Mouse (Mus musculus) midbrain, embryonic 15.5 days (tissue): ENCODE data around the gene Zbtb37. TPM values are rescaled to one million over a fixed set of nuclear protein-coding genes. Genes with fewer than 3 reads are reported as not detected.

ENCODE experiments used
- ATAC-seq: fragments of 200-750 bp; cut with Nextera tagmentation; replicated peaks from 2 replicates; pipeline ENCODE4 v1.8.0; 2017; ENCODE audit warnings: moderate TSS enrichment
- H3K27ac ChIP-seq: fragments of 300-500 bp; sonication (generic); 2 replicates; pipeline ENCODE4 v1.5.1; 2015; ENCODE audit warnings: mild to moderate bottlenecking, inconsistent platforms
- H3K27me3 ChIP-seq: fragments of 300-500 bp; sonication (generic); replicated peaks from 2 replicates; pipeline ENCODE4 v1.6.1; 2015; ENCODE audit warnings: inconsistent platforms
- H3K36me3 ChIP-seq: fragments of 300-500 bp; sonication (generic); replicated peaks from 2 replicates; pipeline ENCODE4 v1.6.1; 2015; ENCODE audit warnings: inconsistent platforms
- H3K4me1 ChIP-seq: fragments of 300-500 bp; sonication (generic); 2 replicates; pipeline ENCODE4 v1.6.1; 2015; ENCODE audit warnings: inconsistent platforms
- H3K4me2 ChIP-seq: fragments of 300-500 bp; sonication (generic); 2 replicates; pipeline ENCODE4 v1.6.1; 2015; ENCODE audit warnings: inconsistent platforms, mild to moderate bottlenecking, moderate library complexity
- H3K4me3 ChIP-seq: fragments of 300-500 bp; sonication (generic); 2 replicates; pipeline ENCODE4 v1.5.1; 2015; ENCODE audit warnings: mild to moderate bottlenecking, inconsistent platforms
- H3K9ac ChIP-seq: fragments of 300-500 bp; sonication (generic); 2 replicates; pipeline ENCODE4 v1.6.1; 2015; ENCODE audit warnings: mild to moderate bottlenecking, inconsistent platforms
- H3K9me3 ChIP-seq: fragments of 300-500 bp; sonication (generic); 2 replicates; pipeline ENCODE4 v1.6.1; 2016; ENCODE audit warnings: inconsistent platforms
- WGBS: fragments of 180-500 bp; shearing (Covaris S2); methylation state at CpG from one replicate; pipeline ENCODE4 v1.1.7; 2015; ENCODE audit warnings: mixed read lengths; 5-methylcytosine and 5-hydroxymethylcytosine counted together
- polyA plus RNA-seq: library from polyadenylated mRNA; unstranded; fragments of >200 nt; fragmentation: Nextera tagmentation; extraction: Ambion mirVana; gene quantifications from 2 replicates; pipeline ENCODE4 v1.2.1, GENCODE M21; 2015

Gene Zbtb37
- polyA plus RNA-seq, 1 experiment from 2014 or later: 14.1 TPM

DNA sequence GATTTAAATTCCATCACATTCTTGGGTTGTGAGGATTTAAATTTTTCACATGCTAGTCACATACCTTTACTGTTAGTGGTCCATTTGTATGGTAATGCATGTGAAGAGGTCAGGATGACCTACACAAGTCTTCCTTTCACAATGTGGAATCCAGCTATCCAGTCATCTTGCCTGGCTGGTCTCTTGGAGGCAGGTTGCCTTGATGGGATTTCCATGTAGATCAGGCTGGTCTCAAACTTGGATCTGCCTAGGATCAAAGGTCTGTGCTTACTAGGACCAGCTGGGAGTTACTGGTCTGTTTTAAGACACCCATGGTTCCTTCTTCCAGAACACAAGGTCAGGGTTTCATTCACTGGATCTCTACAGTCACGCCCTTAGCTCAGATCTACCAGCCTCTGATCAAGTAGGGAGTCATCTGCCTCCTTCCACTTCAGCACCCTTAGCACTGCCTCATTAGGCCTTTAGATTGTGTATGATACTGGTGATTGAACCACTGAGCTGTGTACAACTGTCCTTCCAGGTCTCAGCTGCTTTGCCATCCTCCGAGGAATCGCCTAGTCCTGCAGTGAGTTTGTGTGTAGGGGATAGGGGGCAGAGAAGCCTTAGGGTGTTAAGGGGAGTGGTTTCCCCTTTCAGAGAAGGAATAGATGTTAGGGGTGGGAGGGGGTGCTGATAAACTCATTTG is 5.2 kb upstream of the Zbtb37 start:
- Histone ChIP-seq H3K36me3 (peaks cover 23% of the 10 kb centered on the region; the same call in 1 of the 2 replicates), H3K9ac (no peak overlapping the region), H3K27ac (peak overlapping the region; percentile 35), H3K27me3 (no peaks in the 10 kb centered on the region), H3K4me2 (no peak overlapping the region), H3K9me3 (no peaks in the 10 kb centered on the region), H3K4me1 (peaks cover 28% of the 10 kb centered on the region), H3K4me3 (no peak overlapping the region)
- WGBS: 12% methylated on average over 3 of the region's 3 CpGs
- 0 out of 2 replicates have a peak, but pooled peaks have one; percentile 9 for ATAC-seq

DNA sequence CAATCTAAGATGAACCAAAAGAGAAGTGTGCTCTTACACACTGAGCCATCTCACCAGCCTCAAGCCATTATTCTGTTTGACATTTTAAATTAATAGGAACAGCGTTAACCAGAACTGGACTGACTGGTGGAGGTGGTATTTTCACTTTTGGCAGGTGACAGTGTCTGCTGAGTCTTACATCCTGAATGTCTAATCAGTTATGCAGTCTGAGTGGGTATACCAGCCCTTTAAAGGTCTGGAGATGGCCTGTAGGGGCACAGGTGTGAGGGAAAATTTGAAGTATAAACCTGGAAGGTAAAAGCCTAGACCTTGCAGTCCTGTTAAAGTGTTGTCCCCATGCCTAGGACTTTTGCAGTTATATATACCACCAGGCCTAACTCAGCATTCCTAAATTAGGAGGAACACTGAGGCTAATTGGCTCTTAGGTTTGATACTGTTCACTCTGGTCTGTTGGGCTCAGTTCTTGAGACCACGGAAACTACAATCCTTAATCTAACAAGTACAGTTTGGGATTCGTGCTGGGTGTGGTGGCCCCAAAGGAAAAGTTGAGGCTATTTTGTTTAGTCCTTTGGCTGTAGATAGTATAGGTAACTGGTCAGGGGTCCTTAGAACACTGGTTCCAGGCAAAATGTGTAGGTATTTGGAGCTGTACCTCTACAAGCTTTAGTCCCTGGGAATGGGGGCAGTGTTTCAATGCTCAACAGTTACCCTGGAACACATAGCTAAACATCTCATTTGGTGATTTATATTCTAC is 4.5 kb upstream of the Zbtb37 start:
- Histone ChIP-seq H3K9ac (no peak overlapping the region), H3K27ac (peak overlapping the region; percentile 27)
- WGBS: 9% methylated on average over 3 of the region's 3 CpGs

GRCm38 (mm10) chr1:161038004-161038403 is 3.4 kb upstream of the Zbtb37 start:
- H3K36me3 ChIP-seq: peaks cover 19% of the 10 kb centered on the region; the same call in 1 of the 2 replicates
- 34% methylated on average over 3 of the region's 3 CpGs for WGBS
- no peak for ATAC-seq
- H3K4me2 ChIP-seq: peak overlapping the region; percentile 75; the same call in 1 of the 2 replicates
- no peak overlapping the region for H3K27ac ChIP-seq
- no peak overlapping the region for H3K4me3 ChIP-seq
- no peaks in the 10 kb centered on the region for H3K27me3 ChIP-seq
- H3K4me1 ChIP-seq: peaks cover 38% of the 10 kb centered on the region
- no peaks in the 10 kb centered on the region for H3K9me3 ChIP-seq
- H3K9ac ChIP-seq: peak overlapping the region; percentile 32; the same call in 1 of the 2 replicates

More for the DNA sequence above, 4.5 kb upstream of the Zbtb37 start:
- Histone ChIP-seq H3K4me1 (peaks cover 28% of the 10 kb centered on the region), H3K36me3 (peaks cover 22% of the 10 kb centered on the region; the same call in 1 of the 2 replicates), H3K4me2 (no peak overlapping the region), H3K9me3 (no peaks in the 10 kb centered on the region), H3K4me3 (no peak overlapping the region), H3K27me3 (no peaks in the 10 kb centered on the region)
- no peak for ATAC-seq

DNA sequence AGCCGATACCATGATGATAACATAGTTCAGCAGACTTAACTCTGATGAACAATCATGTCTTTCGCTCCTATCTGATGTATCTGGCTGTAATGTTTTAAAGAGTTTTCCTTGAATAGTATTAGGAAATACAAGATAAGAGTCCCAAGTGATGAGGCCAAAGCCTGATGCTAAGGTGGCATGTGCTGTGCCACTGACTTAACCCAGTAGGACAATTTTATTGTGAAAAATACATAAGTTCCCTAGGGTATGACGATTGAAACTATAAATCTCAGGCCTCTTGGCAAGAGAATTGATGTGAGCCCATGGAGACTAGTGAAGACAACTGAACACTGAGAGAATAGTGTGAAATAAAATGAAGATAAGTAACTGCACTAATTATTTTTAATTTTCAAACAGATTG is 3.0 kb upstream of the Zbtb37 start:
- no peaks in the 10 kb centered on the region for H3K27me3 ChIP-seq
- no peak for ATAC-seq
- H3K4me3 ChIP-seq: peak overlapping the region; percentile 22
- peaks cover 19% of the 10 kb centered on the region; the same call in 1 of the 2 replicates for H3K36me3 ChIP-seq
- H3K27ac ChIP-seq: no peak overlapping the region
- no peaks in the 10 kb centered on the region for H3K9me3 ChIP-seq
- H3K9ac ChIP-seq: peak overlapping the region; percentile 32; the same call in 1 of the 2 replicates
- peak overlapping the region; percentile 75 for H3K4me2 ChIP-seq
- 24% methylated on average over 3 of the region's 3 CpGs for WGBS
- peaks cover 42% of the 10 kb centered on the region for H3K4me1 ChIP-seq

- peaks cover 19% of the 10 kb centered on the region; the same call in 1 of the 2 replicates for H3K36me3 ChIP-seq
- no peaks in the 10 kb centered on the region for H3K27me3 ChIP-seq
- H3K4me2 ChIP-seq: peak overlapping the region; percentile 75
- peaks cover 44% of the 10 kb centered on the region for H3K4me1 ChIP-seq
- peak overlapping the region; percentile 84 for H3K9ac ChIP-seq
- ATAC-seq: no peak
- H3K27ac ChIP-seq: peak overlapping the region; percentile 91
- WGBS: 0% methylated on average over 1 of the region's 1 CpGs
- H3K4me3 ChIP-seq: peak overlapping the region; percentile 95
- H3K9me3 ChIP-seq: no peaks in the 10 kb centered on the region
These were observed 2.4 kb upstream of the Zbtb37 start for GRCm38 (mm10) chr1:161037026-161037425.

DNA sequence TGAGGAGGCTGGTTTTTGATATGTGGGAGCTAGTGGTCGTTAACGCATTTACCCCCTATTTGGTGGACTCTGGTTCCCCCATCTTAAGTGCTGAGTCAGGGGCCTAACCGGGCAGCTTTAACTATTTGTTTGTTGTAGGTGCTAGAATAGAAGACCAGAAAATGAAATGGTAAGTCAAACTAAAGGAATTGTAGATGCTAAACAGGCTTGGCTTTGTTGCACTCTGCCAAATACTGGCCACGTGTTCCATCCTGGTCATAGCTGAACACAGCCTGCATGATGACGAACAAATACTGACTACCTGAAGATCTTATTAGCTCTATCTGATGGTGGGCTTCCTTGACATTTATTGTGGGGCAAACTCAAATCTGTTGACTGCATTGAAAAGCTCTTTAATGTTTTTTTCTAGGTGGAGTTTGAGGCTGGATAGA is 1.8 kb upstream of the Zbtb37 start:
- Histone ChIP-seq H3K4me3 (peak overlapping the region; percentile 95), H3K27me3 (no peaks in the 10 kb centered on the region), H3K4me1 (peaks cover 44% of the 10 kb centered on the region), H3K36me3 (peaks cover 23% of the 10 kb centered on the region; the same call in 1 of the 2 replicates), H3K9me3 (no peaks in the 10 kb centered on the region), H3K9ac (peak overlapping the region; percentile 84), H3K4me2 (peak overlapping the region; percentile 75), H3K27ac (peak overlapping the region; percentile 91)
- 2% methylated on average over 5 of the region's 5 CpGs for WGBS
- no peak for ATAC-seq

DNA sequence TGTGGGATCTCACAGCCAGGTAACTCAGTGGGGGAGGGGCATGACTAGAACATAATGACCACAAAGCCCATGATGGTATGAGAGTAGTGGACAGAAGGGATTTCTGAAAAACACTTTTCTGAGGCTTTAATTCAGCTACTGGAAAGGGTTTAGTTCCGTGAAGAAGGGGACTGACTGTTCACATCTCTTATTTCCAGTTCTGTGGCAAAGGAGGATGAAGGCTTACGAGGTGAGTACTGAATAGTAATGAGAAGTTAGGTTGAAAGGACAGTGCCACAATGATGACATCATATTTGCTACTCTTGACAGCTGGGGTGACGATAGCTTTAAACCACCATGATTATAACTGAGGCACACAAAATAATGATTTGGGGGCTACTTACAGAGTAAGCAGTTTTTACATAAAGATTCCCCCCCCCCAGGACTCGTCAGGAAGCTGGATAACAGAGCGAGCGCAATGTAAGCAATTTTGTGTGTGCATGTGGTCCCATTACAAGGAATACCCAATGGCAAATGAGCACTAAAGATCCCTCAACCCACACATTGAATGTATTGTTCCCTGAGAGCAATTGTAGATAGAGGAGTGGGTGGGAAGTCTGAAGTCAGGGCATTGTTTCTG is 1.2 kb upstream of the Zbtb37 start:
- no peaks in the 10 kb centered on the region for H3K27me3 ChIP-seq
- peaks cover 44% of the 10 kb centered on the region for H3K4me1 ChIP-seq
- ATAC-seq: no peak
- peak overlapping the region; percentile 84 for H3K9ac ChIP-seq
- WGBS: 0% methylated on average over 6 of the region's 6 CpGs
- no peaks in the 10 kb centered on the region for H3K9me3 ChIP-seq
- H3K27ac ChIP-seq: peak overlapping the region; percentile 91
- H3K4me3 ChIP-seq: peak overlapping the region; percentile 95
- peaks cover 23% of the 10 kb centered on the region; the same call in 1 of the 2 replicates for H3K36me3 ChIP-seq
- H3K4me2 ChIP-seq: peak overlapping the region; percentile 75

GRCm38 (mm10) chr1:161035281-161035785 is 684 bp upstream of the Zbtb37 start:
- Histone ChIP-seq H3K4me3 (peak overlapping the region; percentile 95), H3K36me3 (peaks cover 24% of the 10 kb centered on the region; the same call in 1 of the 2 replicates), H3K4me1 (peaks cover 44% of the 10 kb centered on the region), H3K4me2 (peak overlapping the region; percentile 75), H3K9me3 (no peaks in the 10 kb centered on the region), H3K27ac (peak overlapping the region; percentile 91), H3K9ac (peak overlapping the region; percentile 84), H3K27me3 (no peaks in the 10 kb centered on the region)
- ATAC-seq: peak; percentile 61
- 0% methylated on average over 14 of the region's 14 CpGs for WGBS

DNA sequence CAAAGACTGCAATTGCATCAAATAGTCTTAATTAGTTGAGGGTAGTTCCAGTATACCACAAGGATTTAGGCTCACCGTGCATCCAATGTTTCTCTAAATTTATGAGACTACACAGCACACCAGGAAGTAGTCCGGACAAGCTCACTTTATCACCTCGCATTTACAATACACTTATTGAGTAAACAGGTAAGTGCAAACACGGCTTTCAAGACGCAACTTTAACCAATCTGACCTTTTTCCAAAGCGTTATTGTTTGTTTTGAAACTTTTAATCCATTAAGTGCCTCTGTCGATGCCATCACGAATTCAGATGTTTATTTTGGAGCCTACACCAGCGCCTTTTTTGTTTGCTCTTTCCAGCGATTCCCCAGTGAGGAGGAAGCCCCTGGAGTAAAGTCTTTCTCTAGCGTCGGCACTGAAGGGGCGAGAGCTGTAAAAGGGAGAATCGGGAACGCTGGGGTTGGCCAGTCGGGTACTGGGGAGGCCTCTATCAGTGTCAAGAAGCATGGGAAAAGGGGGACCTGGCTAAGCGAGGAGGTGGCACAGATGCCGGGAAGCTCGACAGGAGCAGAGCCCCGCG is 704 bp downstream of the Zbtb37 start:
- Histone ChIP-seq H3K9ac (peak overlapping the region; percentile 95), H3K27ac (peak overlapping the region; percentile 91), H3K4me2 (peak overlapping the region; percentile 66), H3K4me1 (peaks cover 39% of the 10 kb centered on the region), H3K4me3 (peak overlapping the region; percentile 95), H3K36me3 (peaks cover 24% of the 10 kb centered on the region; the same call in 1 of the 2 replicates), H3K9me3 (no peaks in the 10 kb centered on the region), H3K27me3 (no peaks in the 10 kb centered on the region)
- WGBS: 1% methylated on average over 21 of the region's 21 CpGs
- no peak for ATAC-seq

DNA sequence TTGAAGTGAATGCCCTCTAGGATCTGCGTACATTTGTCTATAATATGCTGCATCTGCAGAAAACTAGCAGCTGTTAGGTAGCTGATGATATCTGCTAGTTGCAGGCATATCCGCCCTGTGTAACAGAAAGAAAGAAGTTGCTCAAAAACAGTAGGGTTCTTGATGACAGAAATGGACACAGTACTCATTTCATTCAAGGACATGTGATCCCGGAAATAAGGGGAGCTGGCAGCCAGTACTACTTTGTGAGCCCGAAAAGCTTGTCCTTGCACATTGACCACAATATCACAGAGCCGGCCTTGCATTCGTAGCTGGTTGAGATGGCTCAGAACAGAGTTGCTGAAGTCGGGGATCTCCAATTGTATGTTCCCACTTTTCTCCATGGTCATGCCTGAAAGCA is 2.3 kb downstream of the Zbtb37 start:
- 93% methylated on average over 7 of the region's 7 CpGs for WGBS
- peaks cover 11% of the 10 kb centered on the region; the same call in 1 of the 2 replicates for H3K36me3 ChIP-seq
- no peak for ATAC-seq

GRCm38 (mm10) chr1:161031881-161032280 is 2.8 kb downstream of the Zbtb37 start:
- WGBS: 89% methylated on average over 9 of the region's 9 CpGs

More for the DNA sequence above, 2.3 kb downstream of the Zbtb37 start:
- Histone ChIP-seq H3K4me1 (peaks cover 26% of the 10 kb centered on the region), H3K9me3 (no peaks in the 10 kb centered on the region), H3K4me2 (no peak overlapping the region), H3K27me3 (no peaks in the 10 kb centered on the region), H3K4me3 (no peak overlapping the region), H3K9ac (no peak overlapping the region), H3K27ac (no peak overlapping the region)

More at GRCm38 (mm10) chr1:161031881-161032280, 2.8 kb downstream of the Zbtb37 start:
- no peaks in the 10 kb centered on the region for H3K9me3 ChIP-seq
- no peak for ATAC-seq
- peaks cover 11% of the 10 kb centered on the region; the same call in 1 of the 2 replicates for H3K36me3 ChIP-seq
- H3K4me2 ChIP-seq: no peak overlapping the region
- H3K27ac ChIP-seq: no peak overlapping the region
- no peaks in the 10 kb centered on the region for H3K27me3 ChIP-seq
- peaks cover 24% of the 10 kb centered on the region for H3K4me1 ChIP-seq
- H3K4me3 ChIP-seq: no peak overlapping the region
- no peak overlapping the region for H3K9ac ChIP-seq
